Comparison of ENCODE assay signal across 10 mouse cellular contexts in genomic region chr2:127507967-127508660, GRCm38 (mm10). TPM values are rescaled to one million over a fixed set of nuclear protein-coding genes. Genes with fewer than 3 reads are reported as not detected.
DNase-seq lines count a peak whose midpoint lies in the region; ATAC-seq and TF ChIP-seq lines count a peak whose summit lies in the region.
"Had no signal": no experiment of that assay in that cellular context is flagged by ENCODE, and none has a peak within 500 bp of the region (broad histone marks: within the 10 kb centered on the region; RNA-seq: fewer than 3 reads in every experiment).

No protein-coding gene starts in this region.

- no peak overlapping the region for H3K4me2 ChIP-seq in forebrain, postnatal 0 days (ENCODE audit: low read depth)
- H3K4me2 ChIP-seq in forebrain, embryonic 16.5 days (ENCODE audit: low read length) = no peak overlapping the region
- no peak overlapping the region for H3K4me2 ChIP-seq in liver, embryonic 12.5 days
- H3K4me2 ChIP-seq: hindbrain, embryonic 14.5 days; neural tube, embryonic 13.5 days had no signal

- peak overlapping the region; percentile 35; the same call in 1 of the 2 replicates for H3K27ac ChIP-seq in forebrain, postnatal 0 days (ENCODE audit: low read depth, low read length)
- no peak overlapping the region for H3K27ac ChIP-seq in forebrain, embryonic 16.5 days (ENCODE audit: low read length)
- H3K27ac ChIP-seq in liver, embryonic 12.5 days = no peak overlapping the region
- H3K27ac ChIP-seq: hindbrain, embryonic 14.5 days; neural tube, embryonic 13.5 days had no signal

- no peaks in the 10 kb centered on the region for H3K27me3 ChIP-seq in forebrain, postnatal 0 days (ENCODE audit: insufficient read depth, low read length)
- H3K27me3 ChIP-seq in forebrain, embryonic 16.5 days (replicated peaks; ENCODE audit: control insufficient read depth, insufficient read depth, low read length) = no peaks in the 10 kb centered on the region
- peaks cover 32% of the 10 kb centered on the region; the same call in 1 of the 2 replicates for H3K27me3 ChIP-seq in liver, embryonic 12.5 days (replicated peaks)
- H3K27me3 ChIP-seq: neural tube, embryonic 13.5 days had no signal

- H3K4me3 ChIP-seq in forebrain, postnatal 0 days (ENCODE audit: low read depth, low read length) = no peak overlapping the region
- no peak overlapping the region for H3K4me3 ChIP-seq in forebrain, embryonic 16.5 days (replicated peaks; ENCODE audit: low read length)
- no peak overlapping the region for H3K4me3 ChIP-seq in lung, adult 2 months (replicated peaks; ENCODE audit: extremely low read depth, low read depth, low read length)
- H3K4me3 ChIP-seq in liver, embryonic 12.5 days = no peak overlapping the region
- H3K4me3 ChIP-seq: neural tube, embryonic 13.5 days had no signal

- ATAC-seq in forebrain, postnatal 0 days = no peak
- no peak for ATAC-seq in forebrain, embryonic 16.5 days
- ATAC-seq in liver, embryonic 12.5 days = no peak

- TF ChIP-seq CTCF in forebrain, postnatal 0 days (IDR thresholded peaks at IDR 0.05; ENCODE audit: low read depth) = no peak
- no peak for TF ChIP-seq CTCF in lung, adult 2 months (IDR thresholded peaks at IDR 0.05; ENCODE audit: insufficient read depth, low read length)

- no peak for TF ChIP-seq POLR2A in lung, adult 2 months (IDR thresholded peaks at IDR 0.05; ENCODE audit: borderline replicate concordance, extremely low read depth, low read depth, low read length)

- peaks cover 5% of the 10 kb centered on the region; the same call in 1 of the 2 replicates for H3K4me1 ChIP-seq in forebrain, postnatal 0 days (ENCODE audit: insufficient read depth)
- H3K4me1 ChIP-seq in forebrain, embryonic 16.5 days (replicated peaks; ENCODE audit: control insufficient read depth, insufficient read depth, low read length) = peaks cover 17% of the 10 kb centered on the region
- no peaks in the 10 kb centered on the region for H3K4me1 ChIP-seq in lung, adult 2 months (ENCODE audit: control insufficient read depth, insufficient read depth, low read length)
- no peaks in the 10 kb centered on the region for H3K4me1 ChIP-seq in liver, embryonic 12.5 days

- H3K9me3 ChIP-seq in forebrain, postnatal 0 days (ENCODE audit: low read length) = no peaks in the 10 kb centered on the region
- no peaks in the 10 kb centered on the region for H3K9me3 ChIP-seq in forebrain, embryonic 16.5 days (ENCODE audit: control insufficient read depth, low read length)
- no peaks in the 10 kb centered on the region for H3K9me3 ChIP-seq in liver, embryonic 12.5 days (replicated peaks)
- H3K9me3 ChIP-seq: neural tube, embryonic 13.5 days had no signal

- no peak overlapping the region for H3K9ac ChIP-seq in forebrain, postnatal 0 days
- no peak overlapping the region for H3K9ac ChIP-seq in forebrain, embryonic 16.5 days (replicated peaks; ENCODE audit: low read depth, low read length)
- H3K9ac ChIP-seq in liver, embryonic 12.5 days = no peak overlapping the region
- H3K9ac ChIP-seq: hindbrain, embryonic 14.5 days; neural tube, embryonic 13.5 days had no signal

- DNase-seq in forebrain, postnatal 0 days = no peak
- peak; percentile 73 to 74 for DNase-seq in right cerebral cortex, postnatal 10 days (ENCODE audit: low spot score in 2 of 2)
- no peak for DNase-seq in right cerebral cortex, postnatal 25 days
- peak; percentile 14 for DNase-seq in lung, adult 2 months
- peak; percentile 39 for DNase-seq in testis, postnatal 14 days (ENCODE audit: low spot score)
- no peak for DNase-seq in thymus, adult 18-20 months

- 53% methylated on average over 7 of the region's 7 CpGs for WGBS in forebrain, postnatal 0 days
- WGBS in forebrain, embryonic 16.5 days = 61% methylated on average over 7 of the region's 7 CpGs
- 52% methylated on average over 7 of the region's 7 CpGs for WGBS in lung, adult 2 months
- 46% methylated on average over 7 of the region's 7 CpGs for WGBS in liver, embryonic 12.5 days (ENCODE audit: insufficient replicate concordance)

- peaks cover 12% of the 10 kb centered on the region; the same call in 1 of the 2 replicates for H3K36me3 ChIP-seq in forebrain, postnatal 0 days (ENCODE audit: insufficient read depth)
- peaks cover 6% of the 10 kb centered on the region for H3K36me3 ChIP-seq in forebrain, embryonic 16.5 days (ENCODE audit: control insufficient read depth, insufficient read depth)
- no peaks in the 10 kb centered on the region for H3K36me3 ChIP-seq in liver, embryonic 12.5 days
- H3K36me3 ChIP-seq: neural tube, embryonic 13.5 days had no signal

RNA-seq across cellular contexts. Expression of gene Kcnip3, which starts 13.8 kb away (rescaled TPM):
- total RNA-seq in forebrain, postnatal 0 days (2014; rRNA removed) = 27.8 and 31.2 TPM in 2 replicates
- 15.8 and 20.1 TPM in 2 replicates for polyA plus RNA-seq in forebrain, postnatal 0 days (2015; fragmentation: Nextera tagmentation; extraction: Ambion mirVana)
- polyA plus RNA-seq in forebrain, embryonic 16.5 days (2015; fragmentation: Nextera tagmentation; extraction: Ambion mirVana) = 9.7 and 9.9 TPM in 2 replicates
- polyA plus RNA-seq in lung, adult 2 months (2012; rRNA removed) = 1.5 and 3.1 TPM in 2 replicates
- 0.70 and 0.72 TPM in 2 replicates for polyA plus RNA-seq in liver, embryonic 12.5 days (2016; fragmentation: Nextera tagmentation; extraction: Ambion mirVana)

RNA-seq across cellular contexts. Expression of gene Prom2, which starts 33.2 kb away (rescaled TPM):
- total RNA-seq in forebrain, postnatal 0 days (2014; rRNA removed) = not detected in 2 replicates
- 0.04 TPM in 1 of 2 replicates, not detected in the other for polyA plus RNA-seq in forebrain, postnatal 0 days (2015; fragmentation: Nextera tagmentation; extraction: Ambion mirVana)
- polyA plus RNA-seq in forebrain, embryonic 16.5 days (2015; fragmentation: Nextera tagmentation; extraction: Ambion mirVana) = 0.05 TPM in 1 of 2 replicates, not detected in the other
- 1.0 and 9.6 TPM in 2 replicates for polyA plus RNA-seq in lung, adult 2 months (2012; rRNA removed)
- polyA plus RNA-seq in liver, embryonic 12.5 days (2016; fragmentation: Nextera tagmentation; extraction: Ambion mirVana) = not detected in 2 replicates
- polyA plus RNA-seq: neural tube, embryonic 13.5 days had no signal

Comparison
In these comparisons a context has a peak if more than half of its experiments do, and no peak if none do; other contexts are left out.
1. DNase-seq: peak in right cerebral cortex, postnatal 10 days (2 of 2), lung, adult 2 months (single experiment) and testis, postnatal 14 days (single experiment); none in forebrain, postnatal 0 days (single experiment), right cerebral cortex, postnatal 25 days (single experiment) and thymus, adult 18-20 months (0 of 2).